Mouse (Mus musculus): ENCODE measurements around the gene Prkab2. TPM values are rescaled to one million over a fixed set of nuclear protein-coding genes. Genes with fewer than 3 reads are reported as not detected.

The Prkab2 gene
- total RNA-seq (2015; ENCODE audit: low replicate concordance) (1.0 and 5.8 TPM in 2 replicates), total RNA-seq (2017; ENCODE audit: low replicate concordance) (0.17 and 0.98 TPM in 2 replicates)

DNA sequence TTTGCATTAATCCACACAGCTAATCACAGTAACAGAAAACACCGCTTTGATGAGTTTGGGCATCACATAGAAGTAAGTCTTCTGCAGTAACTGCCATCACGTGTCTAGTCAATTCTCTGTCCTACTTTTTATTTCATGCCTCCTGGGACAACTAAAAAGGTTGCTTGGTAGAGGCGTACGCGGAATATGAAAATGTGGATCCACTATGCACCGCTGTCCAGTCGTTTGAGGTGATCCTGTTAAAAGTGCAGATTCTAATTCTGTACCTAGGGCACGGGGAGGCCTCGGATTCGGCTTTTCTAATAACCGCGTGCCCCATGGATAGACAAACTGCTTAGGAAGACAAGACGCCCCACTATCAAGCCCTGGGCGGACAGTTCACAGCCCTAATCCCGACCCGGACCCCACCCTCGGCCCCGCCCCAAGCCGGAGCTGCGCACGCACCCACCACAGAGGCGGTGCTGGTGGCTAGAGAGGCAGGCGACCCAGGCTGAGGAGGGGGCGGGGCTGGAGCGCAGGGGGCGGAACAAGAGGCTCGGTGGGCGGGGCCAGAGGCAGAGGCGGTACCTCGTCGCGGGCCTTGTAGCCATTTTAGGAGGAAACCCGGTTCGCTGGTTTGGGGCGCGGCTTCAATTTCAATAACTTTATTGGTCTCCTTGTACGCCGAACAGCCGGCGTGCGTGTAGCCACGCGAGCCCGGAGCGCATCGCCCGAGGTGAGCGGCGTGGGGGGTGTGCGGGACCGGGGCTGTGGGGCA, at the start of gene Prkab2:
Gene Prkab2 (plus strand): TSS at position 539 of the 757 bp plus-strand sequence.
- ATAC-seq (replicated peaks; ENCODE audit: low FRiP score, poor library complexity, severe bottlenecking), result peak; percentile 95

DNA sequence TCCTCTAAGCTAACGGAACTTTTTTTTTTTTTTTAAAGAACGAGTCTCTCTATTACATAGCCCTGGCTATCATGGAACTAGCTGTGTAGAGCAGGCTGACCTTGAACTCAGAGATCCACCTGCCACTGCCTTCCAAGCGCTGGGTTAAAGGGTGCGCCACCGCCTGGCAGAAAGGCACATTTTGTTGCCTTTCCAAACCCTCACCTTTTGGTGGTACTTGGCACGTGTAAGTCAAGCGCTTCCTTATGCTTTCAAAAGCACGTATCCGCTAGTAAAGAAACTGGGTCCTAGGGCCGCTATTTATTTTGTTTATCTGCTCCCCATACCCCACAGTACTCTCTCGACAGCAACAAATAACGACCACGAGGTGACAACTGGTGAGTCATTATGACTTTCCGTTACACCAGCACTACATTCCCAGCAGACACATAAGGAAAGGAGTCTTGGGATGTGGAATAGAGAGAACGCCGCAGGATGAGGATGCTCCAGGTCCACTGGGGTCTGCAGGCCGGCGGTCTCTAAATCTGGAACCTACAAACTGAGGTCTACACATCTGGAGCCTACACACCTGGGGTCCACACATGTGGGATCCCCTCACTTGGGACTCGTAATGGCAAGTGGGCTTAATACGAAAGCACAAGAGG, 48.7 kb upstream of the Prkab2 start:
- ATAC-seq (replicated peaks; ENCODE audit: low FRiP score, poor library complexity, severe bottlenecking), result peak; percentile 78

DNA sequence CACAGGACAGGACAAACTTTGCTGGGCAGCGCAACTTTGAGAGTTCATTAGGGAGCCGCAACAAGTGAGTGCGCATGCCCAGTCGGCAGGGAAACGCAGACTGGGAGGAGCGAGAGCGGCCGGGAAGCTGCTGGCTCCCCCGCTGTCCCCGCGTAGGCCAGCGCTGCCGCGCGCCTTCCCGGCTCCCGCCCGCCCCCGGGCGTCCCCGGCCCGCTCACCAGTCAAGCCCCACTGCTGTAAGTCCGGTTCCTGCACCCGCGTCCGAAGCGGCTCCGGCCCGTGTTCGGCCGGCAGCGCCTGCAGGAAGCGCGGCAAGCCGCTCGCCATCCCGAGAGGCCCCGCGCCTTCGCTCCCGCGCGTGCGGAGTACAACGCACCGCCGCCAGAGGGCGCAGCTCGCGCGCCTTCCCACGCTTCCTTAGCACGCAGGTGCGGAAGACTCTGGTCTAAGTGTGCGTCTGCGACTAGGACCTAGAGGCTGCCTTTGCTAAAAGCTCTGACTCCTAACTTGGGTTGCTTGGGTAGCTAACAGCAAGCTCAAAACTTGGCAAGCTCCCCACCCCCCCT, 48.1 kb upstream of the Prkab2 start, which contains the start of gene Chd1l:
Gene Chd1l (minus strand): TSS at position 359 of the 566 bp plus-strand sequence.
- peak; percentile 95 for ATAC-seq (replicated peaks; ENCODE audit: low FRiP score, poor library complexity, severe bottlenecking)

DNA sequence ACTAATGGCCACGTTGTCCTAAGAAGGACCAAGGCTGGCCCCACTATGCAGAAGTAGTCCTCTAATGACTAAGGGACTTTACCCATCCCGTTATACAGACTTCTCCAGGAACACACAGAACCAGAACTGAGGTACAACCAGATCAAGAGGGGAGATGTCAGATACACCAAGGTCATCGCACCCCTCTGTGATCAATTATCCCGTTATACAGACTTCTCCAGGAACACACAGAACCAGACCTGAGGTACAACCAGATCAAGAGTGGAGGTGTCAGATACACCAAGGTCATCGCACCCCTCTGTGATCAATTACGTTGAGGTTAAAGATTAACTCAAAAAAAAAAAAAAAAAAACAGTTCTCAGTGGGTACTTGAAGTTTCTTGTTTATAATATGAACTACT, 47.0 kb upstream of the Prkab2 start:
- no peak for ATAC-seq (replicated peaks; ENCODE audit: low FRiP score, poor library complexity, severe bottlenecking)

DNA sequence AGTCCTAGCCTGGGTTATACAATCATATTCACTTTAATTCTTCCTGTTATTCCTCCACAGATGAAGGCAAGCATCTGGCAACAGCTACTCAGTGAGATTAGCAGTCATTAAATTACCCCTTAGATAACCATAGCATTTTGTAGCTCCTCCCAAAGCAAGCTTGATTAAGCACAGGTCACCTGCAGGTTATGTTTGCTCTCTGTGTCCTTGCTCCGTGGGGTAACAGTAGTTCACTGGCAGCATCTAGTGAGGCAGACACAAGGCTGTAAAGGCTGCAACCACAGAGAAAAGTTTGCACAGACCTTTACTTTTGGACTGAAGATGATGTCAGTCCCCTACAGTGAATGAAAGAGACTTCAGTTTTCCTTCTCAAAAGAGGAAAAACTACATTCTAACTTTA, 42.8 kb upstream of the Prkab2 start:
- ATAC-seq (replicated peaks; ENCODE audit: low FRiP score, poor library complexity, severe bottlenecking), result no peak

DNA sequence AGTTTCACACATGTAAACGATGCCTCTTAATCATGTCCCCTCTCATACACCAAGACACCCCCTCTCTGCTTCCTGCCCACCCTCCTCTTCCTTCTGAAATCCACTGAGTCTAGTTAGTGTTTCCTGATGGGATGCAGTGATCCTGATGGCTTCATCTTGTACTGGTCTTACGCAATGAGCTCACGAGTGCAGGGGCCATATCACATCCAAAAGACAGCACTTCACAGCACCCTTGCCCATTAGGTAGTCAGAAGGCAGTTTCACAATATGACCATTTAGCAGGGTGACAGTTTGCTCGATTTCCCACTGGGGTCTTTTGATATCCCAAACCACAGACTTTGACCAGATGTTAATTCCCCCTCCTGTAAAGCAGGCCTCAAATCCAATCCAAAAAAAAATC, 42.1 kb upstream of the Prkab2 start:
- no peak for ATAC-seq (replicated peaks; ENCODE audit: low FRiP score, poor library complexity, severe bottlenecking)

DNA sequence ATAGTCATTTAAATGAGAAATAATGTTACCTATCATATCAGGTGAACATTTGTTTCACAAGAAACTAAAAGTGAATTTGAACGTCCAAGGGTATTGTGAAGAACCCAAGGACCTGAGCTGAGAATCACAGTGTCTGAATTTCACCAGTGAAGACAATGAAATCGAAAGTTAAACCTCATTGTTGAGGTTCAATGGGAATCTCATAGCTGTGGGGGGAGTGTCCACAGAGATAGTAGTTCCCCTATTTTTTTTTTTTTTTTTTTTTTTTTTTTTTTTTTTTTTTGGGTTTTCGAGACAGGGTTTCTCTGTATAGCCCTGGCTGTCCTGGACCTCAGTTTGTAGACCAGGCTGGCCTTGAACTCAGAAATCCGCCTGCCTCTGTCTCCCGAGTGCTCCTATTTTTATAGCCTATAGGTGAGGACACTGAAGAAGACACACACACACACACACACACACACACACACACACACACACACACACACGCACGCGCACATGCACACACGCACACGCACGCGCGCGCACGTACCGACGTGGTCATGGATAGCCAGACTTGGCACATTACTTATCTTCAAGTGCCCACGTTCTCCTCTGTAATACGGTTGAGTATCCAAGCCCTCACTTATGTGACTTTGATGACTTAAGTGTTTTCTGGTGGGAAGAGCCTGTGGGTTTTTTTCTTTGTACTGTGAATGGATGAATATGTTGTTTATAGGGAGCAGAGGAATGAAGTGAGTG, 40.7 kb upstream of the Prkab2 start:
- no peak for ATAC-seq (replicated peaks; ENCODE audit: low FRiP score, poor library complexity, severe bottlenecking)

DNA sequence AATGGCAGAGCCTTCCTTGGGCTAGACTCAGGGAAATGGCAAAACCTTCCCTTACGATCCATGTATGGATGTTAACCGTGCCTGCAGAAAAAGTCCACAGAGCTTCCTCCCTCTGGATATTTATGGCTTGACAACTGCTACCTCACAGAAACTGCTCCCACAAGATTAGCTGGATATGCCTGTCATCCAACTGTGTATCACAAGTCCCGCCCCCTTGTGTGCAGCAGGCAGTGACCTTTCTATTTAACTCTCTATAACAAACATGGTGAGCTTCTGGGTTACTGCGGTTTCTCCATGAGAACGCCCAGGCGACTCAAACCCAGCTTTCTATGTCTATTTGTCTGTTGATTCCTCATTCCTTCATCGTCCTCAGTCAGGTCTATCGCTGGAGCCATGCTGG, 40.1 kb upstream of the Prkab2 start:
- ATAC-seq (replicated peaks; ENCODE audit: low FRiP score, poor library complexity, severe bottlenecking), result no peak

DNA sequence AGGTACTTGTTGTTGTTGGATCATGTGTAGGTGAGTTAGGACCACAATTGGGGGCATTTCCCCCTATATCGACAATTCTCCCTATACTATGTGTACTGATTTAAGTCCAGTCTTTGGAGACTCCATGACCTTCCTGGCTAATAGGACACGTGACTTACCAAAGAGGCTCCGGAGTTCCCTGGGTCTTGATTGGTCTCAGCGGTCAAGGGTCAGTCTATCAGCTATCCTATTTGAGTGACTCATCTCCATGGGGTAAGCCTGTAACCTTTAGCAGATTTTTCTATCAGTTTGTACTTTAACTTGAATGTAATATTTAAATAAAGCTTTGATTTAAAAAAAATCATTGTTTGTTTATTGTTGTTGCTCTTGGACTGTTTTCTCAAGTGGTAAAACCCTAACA, 37.3 kb upstream of the Prkab2 start:
- no peak for ATAC-seq (replicated peaks; ENCODE audit: low FRiP score, poor library complexity, severe bottlenecking)

DNA sequence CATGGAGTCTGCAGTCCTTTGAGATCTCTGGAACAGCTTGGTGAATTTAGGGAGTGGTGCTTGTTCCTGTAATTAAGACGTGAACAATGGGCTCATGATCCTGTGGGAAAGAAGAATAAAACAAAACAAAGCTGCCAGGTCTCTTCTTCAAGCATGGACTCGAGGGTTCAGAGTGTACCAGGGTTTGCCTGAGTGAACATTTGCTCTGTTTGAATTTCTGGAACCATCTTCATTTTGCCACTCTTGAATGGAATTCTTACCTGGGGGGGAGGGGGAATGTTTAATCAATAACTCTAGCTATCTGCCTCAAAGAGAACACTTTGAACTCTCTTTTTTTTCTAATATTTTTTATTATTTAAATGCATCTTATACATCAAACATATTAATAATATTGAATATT, 33.4 kb upstream of the Prkab2 start:
- no peak for ATAC-seq (replicated peaks; ENCODE audit: low FRiP score, poor library complexity, severe bottlenecking)

DNA sequence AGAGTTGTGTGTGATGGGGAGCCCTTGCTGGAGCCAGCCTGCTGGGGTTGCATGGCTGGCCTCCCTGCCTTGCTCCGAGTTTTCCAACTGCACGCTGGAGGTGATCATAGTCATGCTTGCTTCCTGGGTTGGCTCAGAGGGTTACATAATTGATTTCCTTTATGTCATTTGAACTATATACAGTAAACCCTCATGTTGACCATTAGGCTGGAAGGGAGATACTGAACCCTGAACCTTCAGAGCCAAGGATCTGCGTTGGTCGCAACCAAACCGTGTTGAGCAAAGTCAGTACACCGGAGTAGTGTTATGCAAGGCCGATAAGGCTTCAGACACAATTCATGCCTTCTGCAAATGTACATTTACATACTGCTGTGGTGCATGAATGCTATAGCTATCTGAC, 30.1 kb upstream of the Prkab2 start:
- ATAC-seq (replicated peaks; ENCODE audit: low FRiP score, poor library complexity, severe bottlenecking), result no peak

DNA sequence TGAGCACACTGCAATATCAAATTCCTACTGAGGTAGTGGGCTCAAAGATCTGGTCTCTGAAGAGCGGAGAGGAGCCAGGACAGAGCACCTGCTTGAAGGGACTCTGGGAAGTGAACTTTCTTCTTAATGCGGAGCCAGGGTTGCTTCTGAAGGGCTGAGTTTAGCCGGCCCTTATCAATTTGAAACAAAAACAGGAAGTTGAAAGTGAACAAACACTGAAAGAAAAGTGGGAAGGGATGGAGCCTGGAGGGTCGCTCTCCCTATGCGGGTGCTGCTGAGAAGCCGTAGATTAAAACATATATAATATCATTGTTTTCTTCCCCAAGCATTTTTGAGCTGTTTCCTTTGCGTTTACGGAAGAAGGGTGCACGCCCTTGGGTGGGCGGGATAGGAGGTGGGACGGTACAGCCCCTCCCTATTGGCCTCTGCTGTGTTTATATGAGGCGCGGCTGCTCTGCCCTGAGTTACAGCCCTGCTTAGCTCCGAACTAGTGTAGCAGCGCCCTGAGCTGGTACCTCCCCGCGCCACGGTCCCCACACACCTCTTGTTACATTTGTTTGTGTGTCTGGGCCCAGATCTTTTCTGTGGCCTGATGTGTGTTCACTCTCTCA, 29.5 kb upstream of the Prkab2 start, which contains the start of gene Fmo5:
Gene Fmo5 (plus strand): TSS at position 414 of the 611 bp plus-strand sequence.
- ATAC-seq (replicated peaks; ENCODE audit: low FRiP score, poor library complexity, severe bottlenecking), result peak; percentile 98

DNA sequence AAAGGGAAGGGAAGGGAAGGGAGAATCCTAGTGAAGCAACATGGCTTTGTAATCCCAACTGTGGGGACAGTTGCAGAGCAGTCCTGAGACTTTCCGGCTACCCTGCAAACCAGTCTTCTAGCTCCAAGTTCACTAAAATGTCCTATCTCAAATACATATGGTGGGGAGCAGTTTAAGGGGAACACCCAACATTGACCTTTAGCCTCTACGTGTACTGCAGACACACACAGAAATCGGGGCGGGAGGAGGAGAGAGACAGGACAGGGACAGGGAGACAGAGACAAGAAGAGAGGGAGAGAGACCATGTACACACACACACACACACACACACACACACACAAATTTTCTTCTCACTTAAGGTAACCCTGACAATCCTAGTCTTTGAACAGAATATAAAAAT, 28.1 kb upstream of the Prkab2 start:
- ATAC-seq (replicated peaks; ENCODE audit: low FRiP score, poor library complexity, severe bottlenecking), result no peak

DNA sequence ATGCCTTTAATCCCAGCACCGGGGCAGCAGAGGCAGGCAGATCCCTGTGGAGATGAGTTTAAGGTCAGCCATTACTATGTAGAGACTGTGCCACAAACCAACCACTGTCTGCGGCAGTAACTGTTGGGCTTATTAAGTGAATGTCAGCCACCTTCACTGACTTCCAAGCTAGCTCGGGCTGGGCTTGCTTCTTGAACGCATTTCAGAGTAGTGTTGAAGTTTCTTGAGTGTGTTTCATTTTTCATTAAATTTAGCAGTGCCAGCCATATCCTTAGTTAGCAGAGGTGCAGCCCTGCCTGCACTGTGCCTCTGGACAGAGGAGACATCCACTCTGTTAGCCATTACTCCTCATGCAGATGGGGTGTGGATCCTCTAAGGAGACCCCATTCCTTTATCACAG, 27.2 kb upstream of the Prkab2 start:
- no peak for ATAC-seq (replicated peaks; ENCODE audit: low FRiP score, poor library complexity, severe bottlenecking)

DNA sequence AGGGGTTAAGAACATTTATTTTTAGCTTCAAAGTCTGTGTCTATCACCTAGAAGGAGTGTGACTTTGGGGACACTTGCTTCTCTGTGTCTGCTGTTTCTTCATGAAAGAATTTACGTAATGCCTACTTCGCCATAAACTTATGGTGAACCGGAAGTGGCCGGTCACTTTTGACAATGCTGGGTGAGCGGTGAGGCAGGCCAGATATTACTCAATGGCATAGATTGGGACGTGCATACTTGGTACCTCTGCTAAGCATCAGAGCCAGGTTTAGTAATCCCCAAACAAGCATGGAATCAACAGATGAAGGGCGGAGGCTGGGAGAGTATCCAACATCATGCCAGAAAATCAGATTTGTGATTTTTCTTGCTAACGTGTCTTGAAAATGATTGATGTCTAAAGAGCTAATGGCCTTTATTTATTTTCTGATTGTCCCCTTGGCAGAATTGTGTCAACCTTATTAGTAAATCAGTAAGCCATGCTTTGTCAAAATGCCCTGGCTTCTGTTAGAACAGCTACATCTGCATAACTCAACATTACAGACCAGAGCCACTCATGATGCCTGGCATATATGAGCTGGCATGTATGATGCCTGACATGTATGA, 26.6 kb upstream of the Prkab2 start:
- no peak for ATAC-seq (replicated peaks; ENCODE audit: low FRiP score, poor library complexity, severe bottlenecking)

DNA sequence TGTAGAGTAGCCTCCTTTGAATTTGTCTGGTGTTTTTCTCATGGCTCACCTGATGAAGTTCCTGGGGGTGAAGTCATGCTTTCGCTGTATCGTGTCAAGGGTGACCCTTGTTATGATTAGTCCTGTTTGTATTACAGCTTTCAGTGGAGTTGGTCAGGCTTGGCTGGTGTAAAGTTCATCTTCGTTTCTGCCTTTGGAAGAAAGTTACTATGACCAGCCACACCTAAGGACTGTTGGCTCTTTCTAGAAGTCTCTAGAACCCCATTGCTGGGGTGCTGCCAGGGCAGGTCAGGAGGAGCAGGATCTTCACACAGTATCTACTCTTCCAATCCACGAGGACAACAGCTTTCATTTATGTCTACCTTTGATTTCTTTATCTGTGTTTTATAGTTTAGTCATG, 24.5 kb upstream of the Prkab2 start:
- ATAC-seq (replicated peaks; ENCODE audit: low FRiP score, poor library complexity, severe bottlenecking), result no peak

DNA sequence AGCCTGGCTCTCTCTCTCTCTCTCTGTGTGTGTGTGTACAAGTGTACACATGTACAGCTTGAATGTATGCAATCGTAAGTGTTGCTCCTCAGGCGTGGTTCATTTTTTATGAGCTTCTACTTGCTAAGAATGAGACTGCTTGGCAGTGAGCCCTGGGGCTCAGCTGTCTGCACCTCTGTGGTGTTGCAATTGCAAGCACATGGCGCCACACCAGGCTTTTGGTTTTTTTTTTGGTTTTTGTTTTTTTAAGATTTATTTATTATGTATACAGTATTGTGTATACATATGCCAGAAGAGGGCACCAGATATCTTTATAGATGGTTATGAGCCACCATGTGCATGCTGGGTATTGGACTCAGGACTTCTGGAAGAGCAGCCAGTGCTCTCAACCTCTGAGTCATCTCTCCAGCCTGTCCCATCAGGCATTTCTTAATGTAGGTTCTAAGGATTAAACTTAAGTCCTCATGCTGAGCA, 23.7 kb upstream of the Prkab2 start:
- ATAC-seq (replicated peaks; ENCODE audit: low FRiP score, poor library complexity, severe bottlenecking), result no peak

DNA sequence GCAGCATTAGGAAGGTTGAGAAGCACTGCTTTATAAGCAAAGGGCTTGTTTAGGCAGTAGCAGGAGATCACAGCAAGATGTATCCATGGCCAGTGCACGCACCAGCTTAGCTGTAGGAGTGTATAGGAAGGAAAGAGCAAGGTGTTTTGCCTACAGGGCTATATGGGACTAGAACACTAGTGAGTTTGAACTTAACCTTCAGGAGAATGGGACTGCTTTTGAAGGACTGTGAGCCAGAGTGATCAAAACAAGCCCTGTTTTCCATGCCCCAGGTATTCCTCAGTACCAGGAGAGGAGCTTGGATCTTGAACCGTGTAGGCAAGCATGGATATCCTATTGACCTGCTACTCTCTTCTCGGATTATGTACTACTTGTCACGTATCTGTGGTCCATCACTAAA, 16.6 kb upstream of the Prkab2 start:
- ATAC-seq (replicated peaks; ENCODE audit: low FRiP score, poor library complexity, severe bottlenecking), result no peak

DNA sequence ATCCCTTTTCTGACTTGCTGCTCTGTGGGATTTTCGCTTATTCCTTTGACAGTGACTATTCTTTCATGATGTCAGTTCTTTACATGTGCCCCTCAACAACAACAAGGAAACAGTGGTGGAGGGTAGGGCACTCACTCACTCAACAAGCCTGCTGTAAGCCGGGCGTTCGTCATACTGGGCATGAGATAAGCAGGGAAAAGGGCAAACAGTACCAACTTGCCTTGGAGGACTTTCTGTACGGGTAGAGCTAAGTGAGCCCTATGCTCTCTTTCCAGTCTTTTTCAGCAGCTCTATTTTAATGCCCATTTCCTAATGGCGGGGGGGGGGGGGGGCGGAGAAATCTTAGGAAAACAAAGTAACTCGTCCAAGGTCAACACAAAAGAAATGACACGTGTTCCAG, 16.0 kb upstream of the Prkab2 start:
- ATAC-seq (replicated peaks; ENCODE audit: low FRiP score, poor library complexity, severe bottlenecking), result no peak

Data from erythroblast, adult 5-6 weeks (primary cell).